Mouse (Mus musculus) lung, adult 2 months (tissue): Measurements from ENCODE around the gene Klb. TPM values are rescaled to one million over a fixed set of nuclear protein-coding genes. Genes with fewer than 3 reads are reported as not detected.
A peak's percentile ranks its signal among the peaks of the same experiment; 100 is the strongest.

ENCODE experiments used
- DNase-seq: peaks from one replicate; pipeline ENCODE4 v3.0.0; 2022
- H3K4me1 ChIP-seq: fragments of 200-500 bp; 2 replicates; pipeline ENCODE4 v1.6.1; 2011; ENCODE audit warnings: low read length; ENCODE audit not compliant: control insufficient read depth, insufficient read depth
- H3K4me3 ChIP-seq: fragments of 200-500 bp; replicated peaks from 2 replicates; pipeline ENCODE3; 2011; ENCODE audit warnings: low read depth, mild to moderate bottlenecking, control low read depth, low read length; ENCODE audit errors: extremely low read depth
- CTCF ChIP-seq: fragments of 200-500 bp; IDR thresholded peaks from 2 replicates; pipeline ENCODE4 v1.5.1; 2011; ENCODE audit warnings: mild to moderate bottlenecking, low read length, control low read depth; ENCODE audit not compliant: insufficient read depth
- POLR2A ChIP-seq: fragments of 200-500 bp; IDR thresholded peaks from 2 replicates; pipeline ENCODE4 v1.6.1; 2011; ENCODE audit warnings: low read depth, mild to moderate bottlenecking, control low read depth, low read length, borderline replicate concordance; ENCODE audit errors: extremely low read depth
- WGBS: fragments of 180-500 bp; shearing (Covaris S2); methylation state at CpG from one replicate; pipeline ENCODE4 v1.1.7; 2018; 5-methylcytosine and 5-hydroxymethylcytosine counted together
- polyA plus RNA-seq: library from polyadenylated mRNA; depleted of rRNA; stranded (reverse); fragments of >200 nt; gene quantifications from 2 replicates; pipeline ENCODE4 v1.2.3, GENCODE M21; 2012

Klb gene
- polyA plus RNA-seq, 1 experiment: 0.44 TPM

DNA sequence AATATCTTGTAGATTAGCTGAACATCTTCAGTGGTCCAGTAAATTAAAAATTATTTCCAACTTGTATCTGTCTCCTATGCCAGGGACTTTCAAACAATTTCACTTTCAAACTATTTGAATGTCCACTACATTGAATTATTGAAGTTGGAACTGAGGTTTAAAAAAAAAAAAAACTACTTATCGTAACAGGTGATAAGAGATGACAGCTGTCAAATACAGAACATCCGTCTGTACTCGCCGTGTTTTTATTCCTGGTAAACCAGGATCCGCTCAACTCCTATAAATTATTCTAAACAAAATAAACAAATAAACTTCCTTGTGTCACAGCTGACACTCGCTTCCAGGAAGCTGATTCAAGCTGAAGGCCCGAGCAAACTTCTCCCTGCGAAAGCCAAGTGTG, 13.3 kb upstream of the Klb start:
- H3K4me1 ChIP-seq: peaks cover 3% of the 10 kb centered on the region; the same call in 1 of the 2 replicates
- peak overlapping the region; percentile 98 for H3K4me3 ChIP-seq
- under 1% methylated on average over 8 of the region's 8 CpGs for WGBS
- DNase-seq: no peak
- TF ChIP-seq POLR2A (no peak), CTCF (no peak)

DNA sequence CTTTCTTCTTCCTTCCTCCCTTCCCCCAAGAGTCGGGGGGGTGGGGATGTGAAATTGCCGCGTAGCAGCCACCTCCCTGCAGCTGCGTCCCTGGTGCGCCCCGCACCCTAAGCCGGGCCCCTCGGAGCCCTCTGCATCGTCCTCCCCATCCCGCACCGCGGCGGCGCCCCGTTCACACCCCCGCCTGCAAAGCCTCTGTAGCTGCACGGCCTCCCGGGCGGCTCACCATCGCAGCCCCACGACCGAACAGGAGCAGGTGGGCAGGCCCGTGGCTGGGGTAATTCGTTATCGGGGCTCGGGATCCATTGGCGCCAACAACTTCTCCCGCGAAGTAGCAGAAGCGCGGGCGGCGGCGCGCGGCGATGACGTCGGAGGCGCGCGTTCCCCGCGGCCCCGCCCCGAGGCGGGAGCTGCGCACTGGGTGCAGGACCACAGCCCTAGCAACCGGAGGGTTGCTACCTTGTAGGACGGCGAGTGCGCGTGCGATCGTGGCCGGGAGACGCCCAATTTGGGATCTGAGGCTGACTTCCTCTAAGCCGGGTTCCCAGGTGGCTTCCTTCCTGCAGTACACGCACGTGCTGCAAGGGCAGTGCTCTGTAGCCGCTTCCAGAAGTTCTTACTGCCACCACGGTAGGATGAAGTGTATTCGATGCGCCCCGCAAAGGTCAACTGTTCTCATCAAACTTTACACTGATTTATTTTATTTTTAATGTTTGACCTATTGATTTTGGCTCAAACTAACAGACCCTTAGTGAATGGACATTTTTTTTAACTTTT, 12.6 kb upstream of the Klb start, which contains the start of gene Rfc1:
Gene Rfc1 (minus strand): TSS at position 373 of the 777 bp plus-strand sequence.
- WGBS: under 1% methylated on average over 65 of the region's 65 CpGs
- DNase-seq: peak; percentile 82
- TF ChIP-seq POLR2A: no peak
- TF ChIP-seq CTCF: no peak
- H3K4me1 ChIP-seq: peaks cover 3% of the 10 kb centered on the region; the same call in 1 of the 2 replicates
- peak within 1 kb of the TSS; percentile 98 for H3K4me3 ChIP-seq

DNA sequence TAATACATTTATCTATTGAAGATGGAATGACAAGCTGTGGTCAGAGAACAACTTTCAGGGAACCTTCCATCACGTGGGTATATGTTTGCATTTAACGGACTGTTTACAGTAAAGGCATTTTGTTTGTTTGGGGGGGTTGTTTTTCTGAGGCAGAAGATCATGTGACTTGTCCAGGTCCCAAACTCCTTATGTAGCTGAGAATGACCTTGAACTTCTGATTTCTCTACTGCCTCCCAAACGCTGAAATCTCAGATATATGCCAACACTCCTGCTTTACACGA, 12.1 kb upstream of the Klb start:
- peaks cover 3% of the 10 kb centered on the region; the same call in 1 of the 2 replicates for H3K4me1 ChIP-seq
- WGBS: 14% methylated on average over 4 of the region's 4 CpGs
- no peak for DNase-seq
- H3K4me3 ChIP-seq: no peak overlapping the region
- TF ChIP-seq POLR2A (no peak), CTCF (no peak)

DNA sequence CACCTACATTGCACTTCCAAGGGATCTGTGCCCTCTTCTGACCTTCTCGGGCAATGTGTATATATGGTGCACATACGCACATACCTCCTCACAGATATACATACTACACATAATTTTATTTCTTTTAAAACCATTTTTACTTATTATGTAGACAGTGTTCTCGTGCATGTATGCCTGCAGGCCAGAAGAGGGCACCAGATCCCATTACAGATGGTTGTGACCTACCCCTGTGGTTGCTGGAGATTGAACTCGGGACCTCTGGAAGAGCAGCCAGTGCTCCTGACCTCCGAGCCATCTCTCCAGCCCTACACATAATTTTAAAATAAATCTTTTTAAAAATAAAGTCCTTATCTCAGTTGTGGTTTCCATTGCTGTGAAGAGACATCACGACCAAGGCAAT, 9.7 kb upstream of the Klb start:
- peaks cover 3% of the 10 kb centered on the region; the same call in 1 of the 2 replicates for H3K4me1 ChIP-seq
- TF ChIP-seq POLR2A: no peak
- peak; percentile 32; the same call in 1 of the 2 replicates for TF ChIP-seq CTCF

DNA sequence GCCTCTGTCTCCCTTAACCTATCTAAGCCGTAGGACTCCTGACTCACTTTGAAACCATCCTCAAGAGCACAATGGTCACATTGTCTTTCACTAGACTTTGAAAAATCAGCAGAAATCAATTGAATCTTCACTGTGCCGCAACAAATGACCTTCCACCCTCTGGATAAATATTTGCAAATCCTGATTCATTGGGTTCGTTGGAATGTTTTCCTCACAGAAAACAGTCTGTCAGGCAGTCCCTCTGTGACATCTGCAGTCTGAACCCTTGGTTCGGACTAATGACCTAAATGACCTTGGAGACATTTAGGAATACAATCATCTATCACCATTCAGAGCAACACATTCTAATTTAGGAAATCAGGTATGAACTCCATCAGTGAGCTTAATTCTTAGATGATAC, 7.9 kb upstream of the Klb start:
- no peak for DNase-seq
- TF ChIP-seq POLR2A (no peak), CTCF (no peak)
- 46% methylated on average over 4 of the region's 4 CpGs for WGBS
- Histone ChIP-seq H3K4me1 (peaks cover 3% of the 10 kb centered on the region; the same call in 1 of the 2 replicates), H3K4me3 (no peak overlapping the region)

More for the DNA sequence above, 9.7 kb upstream of the Klb start:
- no peak overlapping the region for H3K4me3 ChIP-seq
- DNase-seq: no peak
- WGBS: 79% methylated on average over 6 of the region's 6 CpGs

DNA sequence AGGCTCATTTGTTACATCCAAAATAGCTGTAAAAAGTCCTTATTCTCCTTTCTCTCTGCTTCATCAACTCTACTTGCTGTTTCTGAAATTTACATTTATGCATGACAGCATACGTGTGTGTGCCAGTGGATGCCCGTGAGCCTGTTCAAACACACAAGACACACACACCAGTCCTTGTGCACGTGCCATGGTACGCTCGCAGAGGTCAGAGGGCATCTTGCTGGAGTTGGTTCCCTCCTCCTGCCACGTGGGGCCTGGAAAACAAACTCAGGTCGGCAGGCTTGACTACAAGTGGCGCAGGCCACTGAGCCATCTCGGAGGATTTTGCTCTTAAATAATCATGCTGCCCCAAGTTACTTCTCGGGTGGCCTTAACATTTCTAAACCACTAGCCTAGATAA, 2.4 kb downstream of the Klb start:
- H3K4me3 ChIP-seq: no peak overlapping the region
- TF ChIP-seq POLR2A (no peak), CTCF (no peak)
- H3K4me1 ChIP-seq: no peaks in the 10 kb centered on the region
- WGBS: 63% methylated on average over 10 of the region's 10 CpGs
- DNase-seq: no peak

DNA sequence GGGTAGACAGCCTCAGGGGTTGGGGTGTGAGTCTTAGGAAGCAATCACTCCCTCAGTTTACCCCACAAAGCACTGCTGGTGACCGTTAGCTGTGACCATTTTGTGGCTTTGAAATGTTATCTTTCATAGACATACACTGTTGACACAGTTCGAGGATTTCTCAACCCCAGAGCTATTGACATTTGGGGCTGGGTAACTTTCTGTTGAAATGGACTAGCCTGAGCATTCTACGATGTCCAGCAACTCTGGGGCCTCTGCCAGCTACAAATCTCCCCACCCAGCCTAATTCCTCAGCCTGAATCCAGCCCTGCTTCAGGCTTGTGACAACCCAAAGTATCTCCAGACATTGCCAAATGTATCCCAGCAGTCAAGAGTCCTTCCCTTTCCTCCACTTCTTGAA, 6.0 kb downstream of the Klb start:
- no peak for DNase-seq
- WGBS: 55% methylated on average over 3 of the region's 3 CpGs
- no peak overlapping the region for H3K4me3 ChIP-seq
- no peak for TF ChIP-seq CTCF
- no peak for TF ChIP-seq POLR2A
- no peaks in the 10 kb centered on the region for H3K4me1 ChIP-seq

DNA sequence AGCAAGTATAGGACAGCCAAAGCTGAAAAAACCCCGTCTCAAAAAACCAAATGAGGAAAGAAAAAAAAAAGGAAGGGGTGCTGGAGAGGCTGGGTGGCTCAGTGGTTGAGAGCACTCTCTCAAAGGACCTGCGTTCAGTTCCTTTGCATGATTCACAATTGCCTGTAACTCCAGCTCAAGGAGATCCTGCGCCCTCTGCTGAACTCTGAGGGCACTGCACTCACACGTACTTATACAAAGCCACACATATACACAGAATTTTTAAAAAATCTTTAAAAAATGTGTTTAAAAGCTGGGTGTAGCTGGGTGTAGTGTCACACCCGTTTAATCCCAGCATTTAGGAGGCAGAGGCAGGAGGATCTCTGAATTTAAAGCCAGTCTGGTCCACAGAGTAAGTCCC, 6.9 kb downstream of the Klb start:
- no peak for TF ChIP-seq POLR2A
- no peak for TF ChIP-seq CTCF
- no peak for DNase-seq
- no peak overlapping the region for H3K4me3 ChIP-seq
- WGBS: 66% methylated on average over 5 of the region's 5 CpGs
- H3K4me1 ChIP-seq: no peaks in the 10 kb centered on the region

DNA sequence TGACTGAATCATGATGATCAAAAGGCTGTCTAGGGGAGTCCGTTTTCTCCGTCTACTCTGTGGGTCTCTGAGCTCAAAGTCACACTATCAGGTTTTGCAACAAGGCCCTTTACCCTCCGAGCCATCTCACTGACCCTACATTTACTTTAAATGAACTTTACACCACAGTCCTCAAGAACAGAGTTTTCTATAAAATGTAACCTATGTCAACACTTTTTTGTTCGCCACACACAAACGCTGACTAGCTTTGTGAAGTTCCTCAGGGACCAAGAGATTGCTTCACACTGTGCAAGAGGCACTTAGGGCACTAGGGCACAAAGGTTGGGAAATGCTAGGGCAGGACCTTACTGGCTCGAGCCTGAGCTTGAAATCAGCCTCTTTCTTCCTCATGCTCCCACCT, 8.7 kb downstream of the Klb start:
- 66% methylated on average over 6 of the region's 6 CpGs for WGBS
- TF ChIP-seq POLR2A: no peak
- no peak for TF ChIP-seq CTCF
- Histone ChIP-seq H3K4me1 (no peaks in the 10 kb centered on the region), H3K4me3 (no peak overlapping the region)
- peak; percentile 38 for DNase-seq

DNA sequence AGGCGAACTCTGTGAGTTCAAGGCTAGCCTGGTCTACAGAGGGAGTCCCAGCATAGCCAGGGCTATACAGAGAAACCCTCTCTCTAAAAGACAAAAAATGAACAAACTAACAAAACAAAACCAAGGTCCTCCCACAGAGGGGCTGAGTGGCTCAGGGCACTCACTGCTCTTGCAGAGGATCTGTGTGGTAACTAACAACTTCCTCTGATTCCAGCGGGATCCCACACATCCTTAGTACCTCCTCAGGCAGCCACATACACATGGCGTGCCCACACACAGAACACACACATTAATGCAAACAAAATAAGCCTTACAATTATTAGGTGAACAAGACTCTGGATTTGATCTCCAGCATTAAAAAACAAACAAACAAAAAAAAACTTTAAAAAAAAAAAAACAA, 9.7 kb downstream of the Klb start:
- Histone ChIP-seq H3K4me1 (no peaks in the 10 kb centered on the region), H3K4me3 (no peak overlapping the region)
- no peak for DNase-seq
- TF ChIP-seq POLR2A: no peak
- TF ChIP-seq CTCF: no peak
- 75% methylated on average over 3 of the region's 3 CpGs for WGBS

DNA sequence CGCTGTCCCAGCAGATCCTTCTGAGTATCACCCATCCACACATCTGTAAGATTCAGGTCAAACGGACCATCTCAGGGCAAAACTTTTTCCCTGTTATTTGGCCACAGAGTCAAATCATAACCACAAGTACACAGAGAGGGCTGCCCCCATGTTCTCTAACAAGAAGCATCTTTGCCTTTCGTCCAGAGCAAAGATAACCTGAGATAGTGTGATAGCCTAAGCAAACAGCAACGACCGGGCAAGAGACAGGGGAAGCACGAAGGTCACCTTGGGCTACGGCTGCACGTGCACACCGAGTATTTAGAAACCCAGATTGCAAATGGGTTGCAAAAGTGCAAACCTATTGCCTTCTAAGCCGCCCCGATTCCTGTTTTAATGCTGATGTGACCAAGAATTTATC, 19.7 kb downstream of the Klb start:
- DNase-seq: no peak
- TF ChIP-seq POLR2A (no peak), CTCF (no peak)
- Histone ChIP-seq H3K4me1 (no peaks in the 10 kb centered on the region), H3K4me3 (no peak overlapping the region)
- WGBS: 59% methylated on average over 11 of the region's 11 CpGs
